Mouse (Mus musculus) MEL (cell line): ENCODE results near the gene Senp1. TPM values are rescaled to one million over a fixed set of nuclear protein-coding genes. Genes with fewer than 3 reads are reported as not detected.

ENCODE experiments used
- DNase-seq: peaks from one replicate; pipeline ENCODE4 v3.0.0; 2011; ENCODE audit warnings: low read depth, low spot score
- H3K27ac ChIP-seq: 2 replicates; pipeline ENCODE4 v1.5.1; 2012; ENCODE audit warnings: low read depth, mild to moderate bottlenecking, control low read depth, low read length, moderate library complexity; ENCODE audit not compliant: control insufficient read depth
- H3K27me3 ChIP-seq, 2 experiments: fragments of 150-350 bp in 1 of 2; sonication (generic) in 1 of 2; 2 replicates each; pipeline ENCODE4 v1.6.1; 2012; ENCODE audit warnings: low read length in 2 of 2, mild to moderate bottlenecking in 2 of 2, improper control_type of control experiment in 1 of 2, moderate library complexity in 1 of 2; ENCODE audit not compliant: insufficient read depth in 2 of 2, control insufficient read depth in 1 of 2
- H3K36me3 ChIP-seq, 2 experiments: 2 replicates each; pipeline ENCODE4 v1.6.1; 2012 to 2014; ENCODE audit warnings: low read length in 2 of 2, improper control_type of control experiment in 1 of 2, inconsistent platforms in 1 of 2, mild to moderate bottlenecking in 1 of 2; ENCODE audit not compliant: insufficient read depth in 2 of 2, control insufficient read depth in 1 of 2
- H3K4me1 ChIP-seq, 2 experiments: fragments of 150-350 bp in 1 of 2; sonication (generic) in 1 of 2; 2 replicates each; pipeline ENCODE4 v1.6.1; 2012; ENCODE audit warnings: low read length in 2 of 2, improper control_type of control experiment in 1 of 2, mild to moderate bottlenecking in 1 of 2; ENCODE audit not compliant: insufficient read depth in 2 of 2, control insufficient read depth in 1 of 2
- H3K4me3 ChIP-seq, 2 experiments: fragments of 150-350 bp in 1 of 2; sonication (generic) in 1 of 2; 2 replicates each; pipeline ENCODE4 v1.5.1; 2012; ENCODE audit warnings: low read depth in 2 of 2, low read length in 2 of 2, mild to moderate bottlenecking in 2 of 2, moderate library complexity in 2 of 2, control low read depth in 1 of 2, improper control_type of control experiment in 1 of 2; ENCODE audit not compliant: control insufficient read depth in 1 of 2, insufficient read depth in 1 of 2
- H3K79me2 ChIP-seq: 2 replicates; pipeline ENCODE4 v1.6.1; 2012; ENCODE audit warnings: mild to moderate bottlenecking, low read length, moderate library complexity; ENCODE audit not compliant: control insufficient read depth, poor library complexity, insufficient read depth
- H3K9ac ChIP-seq: 2 replicates; pipeline ENCODE4 v1.6.1; 2012; ENCODE audit warnings: low read depth, mild to moderate bottlenecking, control low read depth, low read length, moderate library complexity; ENCODE audit not compliant: control insufficient read depth, poor library complexity, severe bottlenecking
- H3K9me3 ChIP-seq: fragments of 150-350 bp; sonication (generic); replicated peaks from 2 replicates; pipeline ENCODE4 v1.6.1; 2012; ENCODE audit warnings: mild to moderate bottlenecking, low read length, improper control_type of control experiment, moderate library complexity; ENCODE audit not compliant: insufficient read depth
- CHD1 ChIP-seq: IDR thresholded peaks from 2 replicates; pipeline ENCODE4 v1.6.1; 2012; ENCODE audit warnings: low read depth, mild to moderate bottlenecking, inconsistent platforms, low read length, improper control_type of control experiment
- CHD2 ChIP-seq: IDR thresholded peaks from 2 replicates; pipeline ENCODE4 v1.6.1; 2011; ENCODE audit warnings: low read length, improper control_type of control experiment
- E2F4 ChIP-seq: IDR thresholded peaks from 2 replicates; pipeline ENCODE4 v1.6.1; 2011; ENCODE audit warnings: low read depth, low read length, improper control_type of control experiment, borderline replicate concordance
- ELF1 ChIP-seq: IDR thresholded peaks from 2 replicates; pipeline ENCODE4 v1.6.1; 2014; ENCODE audit warnings: low read depth, mild to moderate bottlenecking, inconsistent platforms, low read length, improper control_type of control experiment, moderate library complexity
- ETS1 ChIP-seq: IDR thresholded peaks from 2 replicates; pipeline ENCODE4 v1.6.1; 2012; ENCODE audit warnings: low read depth, mild to moderate bottlenecking, inconsistent platforms, low read length, improper control_type of control experiment, moderate library complexity
- GATA1 ChIP-seq: IDR thresholded peaks from 2 replicates; pipeline ENCODE4 v1.6.1; 2011; ENCODE audit warnings: low read depth, low read length, improper control_type of control experiment
- JUND ChIP-seq: IDR thresholded peaks from 2 replicates; pipeline ENCODE4 v1.6.1; 2011; ENCODE audit warnings: low read depth, mild to moderate bottlenecking, improper control_type of control experiment, low read length
- KAT2A ChIP-seq: conservative IDR thresholded peaks from 2 replicates; pipeline ENCODE4 v1.6.1; 2012; ENCODE audit warnings: low read depth, low read length, improper control_type of control experiment, inconsistent platforms
- MAFK ChIP-seq: IDR thresholded peaks from 2 replicates; pipeline ENCODE4 v1.6.1; 2011; ENCODE audit warnings: low read depth, mild to moderate bottlenecking, low read length, improper control_type of control experiment, borderline replicate concordance
- MAX ChIP-seq: IDR thresholded peaks from 2 replicates; pipeline ENCODE4 v1.6.1; 2011; ENCODE audit warnings: low read length, improper control_type of control experiment
- MAZ ChIP-seq: IDR thresholded peaks from 2 replicates; pipeline ENCODE4 v1.6.1; 2012; ENCODE audit warnings: low read depth, mild to moderate bottlenecking, inconsistent platforms, low read length, improper control_type of control experiment
- NELFE ChIP-seq: IDR thresholded peaks from 2 replicates; pipeline ENCODE4 v1.6.1; 2011; ENCODE audit warnings: low read depth, low read length, improper control_type of control experiment
- POLR2AphosphoS2 ChIP-seq: IDR thresholded peaks from 2 replicates; pipeline ENCODE4 v1.6.1; 2011; ENCODE audit warnings: low read length, improper control_type of control experiment
- RCOR1 ChIP-seq: IDR thresholded peaks from 2 replicates; pipeline ENCODE4 v1.6.1; 2012; ENCODE audit warnings: low read depth, mild to moderate bottlenecking, inconsistent platforms, low read length, improper control_type of control experiment
- SMC3 ChIP-seq: IDR thresholded peaks from 2 replicates; pipeline ENCODE4 v1.6.1; 2011; ENCODE audit warnings: low read depth, low read length, improper control_type of control experiment
- TAL1 ChIP-seq: IDR thresholded peaks from 2 replicates; pipeline ENCODE4 v1.6.1; 2012; ENCODE audit warnings: mild to moderate bottlenecking, inconsistent platforms, low read length, moderate library complexity, mixed read lengths
- TCF12 ChIP-seq: IDR thresholded peaks from 2 replicates; pipeline ENCODE4 v1.6.1; 2014; ENCODE audit warnings: low read depth, mild to moderate bottlenecking, inconsistent platforms, low read length, improper control_type of control experiment, moderate library complexity
- USF1 ChIP-seq: IDR thresholded peaks from 2 replicates; pipeline ENCODE4 v1.6.1; 2014; ENCODE audit warnings: low read depth, mild to moderate bottlenecking, inconsistent platforms, low read length, improper control_type of control experiment, moderate library complexity
- ZKSCAN1 ChIP-seq: IDR thresholded peaks from 2 replicates; pipeline ENCODE4 v1.6.1; 2012; ENCODE audit warnings: low read depth, mild to moderate bottlenecking, inconsistent platforms, low read length, improper control_type of control experiment, moderate library complexity
- ZNF384 ChIP-seq: IDR thresholded peaks from 2 replicates; pipeline ENCODE4 v1.6.1; 2012; ENCODE audit warnings: low read depth, mild to moderate bottlenecking, inconsistent platforms, low read length, improper control_type of control experiment
- polyA plus RNA-seq, 2 experiments: library from polyadenylated mRNA; stranded (reverse) in 1 of 2; unstranded in 1 of 2; fragments of >175 nt in 1 of 2; fragments of >200 nt in 1 of 2; gene quantifications; 2 replicates each; pipeline versions ENCODE4 v1.2.1 to v1.2.4; 2012; ENCODE audit warnings: low replicate concordance in 2 of 2, low read depth in 1 of 2; ENCODE audit not compliant: insufficient read length in 2 of 2, insufficient read depth in 1 of 2, missing spikeins in 1 of 2
- total RNA-seq: library from RNA; depleted of rRNA; stranded (reverse); fragments of 300-350 nt; gene quantifications from 2 replicates; pipeline ENCODE4 v1.2.3, GENCODE M21; 2012

The Senp1 gene
- total and polyA plus RNA-seq, 3 experiments, result 34.1 to 96.5 TPM; not detected in 1

DNA sequence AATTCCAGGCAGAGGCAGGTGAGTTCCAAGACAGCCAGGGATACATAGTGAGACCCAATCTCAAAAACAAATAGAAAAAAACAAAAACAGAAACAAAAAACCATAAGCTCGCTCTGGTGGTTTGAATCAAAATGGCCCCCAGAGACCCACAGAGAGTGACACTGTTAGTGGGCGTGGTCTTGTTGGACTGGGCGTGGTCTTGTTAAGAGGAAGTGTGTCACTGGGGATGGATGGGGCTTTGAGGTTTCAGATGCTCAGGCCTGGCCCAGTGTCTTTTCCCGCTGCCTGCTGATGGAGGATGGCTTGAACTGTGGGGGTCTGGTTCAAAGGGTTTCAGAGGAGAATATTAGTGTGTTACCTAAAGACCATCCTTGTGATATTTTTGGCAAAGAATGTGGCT is 75.6 kb downstream of the Senp1 start:
- DNase-seq, result peak; percentile 71
- Histone ChIP-seq H3K27ac (no peak overlapping the region), H3K4me3 (no peak overlapping the region)
- TF ChIP-seq ZKSCAN1, result no peak
- TF ChIP-seq SMC3, result no peak
- no peak for TF ChIP-seq JUND
- no peak for TF ChIP-seq MAZ
- no peak for TF ChIP-seq MAX
- TF ChIP-seq KAT2A, result no peak
- no peak for TF ChIP-seq TAL1
- no peak for TF ChIP-seq RCOR1
- no peak for TF ChIP-seq MAFK
- TF ChIP-seq USF1, result no peak
- TF ChIP-seq, all 39 proteins: peak for 0
- Histone ChIP-seq H3K27me3 (peaks cover 6 to 8% of the 10 kb centered on the region in 2 experiments), H3K4me1 (no peaks in the 10 kb centered on the region), H3K36me3 (no peaks in the 10 kb centered on the region), H3K9ac (no peak overlapping the region), H3K79me2 (no peaks in the 10 kb centered on the region), H3K9me3 (no peaks in the 10 kb centered on the region)

DNA sequence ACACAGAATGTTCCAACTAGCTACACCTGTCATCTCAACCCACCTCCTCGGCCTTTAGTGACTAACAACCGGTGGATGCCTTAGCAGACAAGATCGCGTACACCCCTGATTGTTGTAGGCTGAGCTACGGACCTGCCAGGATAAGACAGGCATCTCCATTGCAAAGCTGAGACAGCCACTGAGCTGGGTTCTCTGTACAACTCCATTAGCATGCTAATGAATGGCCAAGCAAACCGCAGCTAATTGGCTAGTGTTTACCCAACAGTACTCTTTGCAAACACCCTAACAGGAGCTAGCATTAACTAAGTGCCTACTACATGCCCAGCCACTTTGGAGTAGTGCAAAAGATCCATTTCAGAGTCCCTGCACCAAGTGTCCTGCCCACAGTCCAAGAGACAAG is 80.7 kb downstream of the Senp1 start:
- peaks cover 22 to 34% of the 10 kb centered on the region in 2 experiments for H3K27me3 ChIP-seq
- H3K79me2 ChIP-seq, result no peaks in the 10 kb centered on the region
- no peak overlapping the region for H3K27ac ChIP-seq
- no peak overlapping the region for H3K9ac ChIP-seq
- no peak overlapping the region for H3K4me3 ChIP-seq
- DNase-seq, result no peak
- H3K4me1 ChIP-seq, result no peaks in the 10 kb centered on the region
- TF ChIP-seq CHD2 (no peak), MAZ (no peak), MAFK (no peak), NELFE (no peak), E2F4 (no peak), TCF12 (no peak), ETS1 (no peak)
- no peaks in the 10 kb centered on the region for H3K36me3 ChIP-seq
- H3K9me3 ChIP-seq, result no peaks in the 10 kb centered on the region

DNA sequence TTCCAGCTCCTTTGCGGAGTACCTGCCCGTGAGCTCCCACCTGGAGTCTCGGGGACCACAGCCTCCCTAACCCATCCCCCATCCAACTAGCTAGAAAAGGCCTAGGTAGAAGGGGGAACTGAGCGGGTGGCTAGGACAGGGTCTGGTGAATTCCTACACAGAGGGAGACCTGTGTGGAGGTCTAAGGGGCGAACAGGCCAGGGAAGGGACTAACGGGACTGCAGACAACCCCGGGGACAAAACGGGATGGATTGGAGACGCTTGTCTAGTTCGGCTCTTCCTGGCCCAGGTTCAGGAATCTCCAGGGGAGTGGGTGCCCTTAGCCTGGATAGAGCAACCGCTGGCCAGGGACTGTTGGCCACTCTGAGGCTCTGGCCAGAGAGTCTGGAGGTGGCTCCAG is 88.4 kb downstream of the Senp1 start:
- no peak overlapping the region for H3K9ac ChIP-seq
- H3K27me3 ChIP-seq, result peaks cover 12 to 14% of the 10 kb centered on the region in 2 experiments
- H3K9me3 ChIP-seq, result no peaks in the 10 kb centered on the region
- H3K4me3 ChIP-seq, result no peak overlapping the region
- no peaks in the 10 kb centered on the region for H3K79me2 ChIP-seq
- H3K27ac ChIP-seq, result no peak overlapping the region
- DNase-seq, result no peak
- no peaks in the 10 kb centered on the region for H3K36me3 ChIP-seq
- no peaks in the 10 kb centered on the region for H3K4me1 ChIP-seq
- no peak for TF ChIP-seq E2F4
- no peak for TF ChIP-seq USF1
- TF ChIP-seq CHD2, result no peak
- no peak for TF ChIP-seq CHD1
- no peak for TF ChIP-seq ZNF384
- TF ChIP-seq ETS1, result no peak
- no peak for TF ChIP-seq POLR2AphosphoS2
- TF ChIP-seq ELF1, result no peak
- TF ChIP-seq GATA1, result no peak
